Comparison of ENCODE assay signal across 8 mouse cellular contexts in genomic region chr2:11320241-11320640, GRCm38 (mm10).
A peak's percentile ranks its signal among the peaks of the same experiment; 100 is the strongest.
DNase-seq lines count a peak whose midpoint lies in the region; ATAC-seq lines count a peak whose summit lies in the region.

No protein-coding gene starts in this region.

- no peaks in the 10 kb centered on the region for H3K9me3 ChIP-seq in hindbrain, embryonic 14.5 days (ENCODE audit: control insufficient read depth, low read length)
- no peaks in the 10 kb centered on the region for H3K9me3 ChIP-seq in hindbrain, embryonic 16.5 days (ENCODE audit: control insufficient read depth, low read length)

- no peak overlapping the region for H3K4me3 ChIP-seq in hindbrain, embryonic 14.5 days (replicated peaks; ENCODE audit: low read length)
- H3K4me3 ChIP-seq in hindbrain, embryonic 16.5 days (ENCODE audit: low read length): no peak overlapping the region

- WGBS in hindbrain, embryonic 14.5 days: 43% methylated on average over 10 of the region's 10 CpGs
- 41% methylated on average over 10 of the region's 10 CpGs for WGBS in hindbrain, embryonic 16.5 days

- H3K27ac ChIP-seq in hindbrain, embryonic 14.5 days: no peak overlapping the region
- H3K27ac ChIP-seq in hindbrain, embryonic 16.5 days (ENCODE audit: low read depth, low read length): no peak overlapping the region

- no peaks in the 10 kb centered on the region for H3K36me3 ChIP-seq in hindbrain, embryonic 14.5 days (replicated peaks; ENCODE audit: control insufficient read depth, insufficient read depth)
- H3K36me3 ChIP-seq in hindbrain, embryonic 16.5 days (ENCODE audit: control insufficient read depth, insufficient read depth, low read length): no peaks in the 10 kb centered on the region

- H3K4me1 ChIP-seq in hindbrain, embryonic 14.5 days (replicated peaks; ENCODE audit: control insufficient read depth, insufficient read depth, low read length): no peaks in the 10 kb centered on the region
- H3K4me1 ChIP-seq in hindbrain, embryonic 16.5 days (ENCODE audit: control insufficient read depth, insufficient read depth, low read depth, low read length): no peaks in the 10 kb centered on the region

- no peaks in the 10 kb centered on the region for H3K27me3 ChIP-seq in hindbrain, embryonic 14.5 days (ENCODE audit: control insufficient read depth, insufficient read depth, low read length)
- H3K27me3 ChIP-seq in hindbrain, embryonic 16.5 days (replicated peaks; ENCODE audit: control insufficient read depth, insufficient read depth, low read length): no peaks in the 10 kb centered on the region; the same call in 1 of the 2 replicates

- no peak overlapping the region for H3K4me2 ChIP-seq in hindbrain, embryonic 14.5 days (replicated peaks)
- no peak overlapping the region for H3K4me2 ChIP-seq in hindbrain, embryonic 16.5 days (ENCODE audit: low read length)

- ATAC-seq in hindbrain, embryonic 14.5 days (ENCODE audit: low FRiP score): 0 out of 2 replicates have a peak, but pooled peaks have one; percentile 55
- no peak for ATAC-seq in hindbrain, embryonic 16.5 days
- ATAC-seq in hematopoietic stem cell, adult 5-6 weeks (replicated peaks in 1 of 2; ENCODE audit: insufficient read depth in 1 of 2, low FRiP score in 2 of 2, low TSS enrichment in 1 of 2, low read depth in 1 of 2, poor library complexity in 2 of 2, severe bottlenecking in 2 of 2): peak; percentile 65 to 81; a peak in 3 of 4 replicates

- H3K9ac ChIP-seq in hindbrain, embryonic 14.5 days: no peak overlapping the region
- H3K9ac ChIP-seq in hindbrain, embryonic 16.5 days (ENCODE audit: low read depth, low read length): no peak overlapping the region

- DNase-seq in hindbrain, embryonic 14.5 days (ENCODE audit: low spot score): peak; percentile 82
- DNase-seq in B cell, adult 2 months: peak; percentile 38 to 40
- DNase-seq in MEL-GATA-1-ER (ENCODE audit: extremely low read depth, low read depth): peak; percentile 39
- peak; percentile 34 for DNase-seq in lung, postnatal 25 days (ENCODE audit: low spot score)
- DNase-seq in thymus, postnatal 4 days: peak; percentile 63
- no peak for DNase-seq in ovary, postnatal 14 days (ENCODE audit: low spot score)
